Mouse (Mus musculus) megakaryocyte, embryonic 14.5 days (primary cell): ENCODE results near the gene Adgre4.
"Not testable (repeated sequence)": the region's sequence is repeated elsewhere in the genome, so short reads cannot be mapped to it uniquely, and the experiment has no call there.

Source experiments
- FLI1 ChIP-seq: IDR thresholded peaks from 2 replicates; pipeline ENCODE4 v1.6.1; 2012; ENCODE audit warnings: low read length, inconsistent platforms, mixed read lengths
- GATA1 ChIP-seq: IDR thresholded peaks from 3 replicates; pipeline ENCODE4 v1.6.1; 2012; ENCODE audit warnings: mixed read lengths, low read length, inconsistent platforms, borderline replicate concordance

DNA sequence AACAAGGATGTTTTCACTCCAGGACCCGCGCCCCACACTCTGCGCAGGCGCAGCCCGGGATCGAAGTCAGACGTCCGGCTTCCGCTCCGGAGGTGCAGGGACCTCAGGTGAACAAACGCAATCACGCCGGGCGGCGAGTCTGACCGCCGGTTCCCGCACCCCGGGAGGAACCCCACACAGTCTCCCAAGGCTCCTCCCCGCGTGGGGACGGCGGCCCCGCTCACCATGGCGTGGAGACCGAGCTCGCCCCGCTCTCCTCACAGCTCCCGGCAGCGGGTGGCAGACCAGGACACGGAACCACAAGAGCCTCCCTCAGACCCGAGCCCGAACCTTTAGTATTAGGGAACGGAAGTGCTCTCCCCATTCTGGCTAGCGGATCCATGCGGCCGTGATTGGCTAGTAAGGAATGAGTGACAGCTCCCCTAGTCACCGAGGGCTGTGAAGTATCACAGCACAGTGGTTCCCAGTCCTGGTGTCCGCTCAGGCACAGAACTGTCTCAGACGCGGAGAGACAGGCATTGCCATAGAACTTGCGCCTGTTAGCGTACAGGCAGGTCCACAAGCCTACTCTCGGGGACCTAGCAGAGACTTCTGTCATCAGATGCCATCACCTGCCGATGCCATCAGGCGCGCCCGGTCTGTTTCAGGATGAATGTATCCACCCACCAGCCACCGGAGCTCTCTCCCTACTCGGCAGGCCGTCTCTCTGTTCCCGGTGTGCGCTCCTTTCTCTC, 129.0 kb downstream of the Adgre4 start, which contains the start of gene Zfp119a:
- not testable (repeated sequence) for TF ChIP-seq GATA1, FLI1
